Mouse (Mus musculus) heart, adult 2 months (tissue): ENCODE measurements around the gene Mrpl38.

Source experiments
- CTCF ChIP-seq: fragments of 200-600 bp; IDR thresholded peaks from 2 replicates; pipeline ENCODE4 v1.8.1; 2022; ENCODE audit warnings: antibody characterized with exemption, mild to moderate bottlenecking, moderate library complexity
- POLR2A ChIP-seq: fragments of 200-500 bp; IDR thresholded peaks from 2 replicates; pipeline ENCODE4 v1.6.1; 2011; ENCODE audit warnings: mild to moderate bottlenecking, low read depth, low read length, control low read depth; ENCODE audit not compliant: insufficient read depth

- TF ChIP-seq CTCF, result no peak
- no peak for TF ChIP-seq POLR2A
Observed at GRCm38 (mm10) chr11:116167232-116167631, 28.6 kb upstream of the Mrpl38 start.
